Mouse (Mus musculus): ENCODE results near the gene Cttnbp2.

- no peak for TF ChIP-seq POLR2A (IDR thresholded peaks at IDR 0.05; ENCODE audit: low read depth, low read length)
- no peak for TF ChIP-seq CTCF (conservative IDR thresholded peaks at IDR 0.05; ENCODE audit: insufficient read depth, insufficient read length, low read depth, low read length)
Measured at GRCm38 (mm10) chr6:18417866-18418454, 96.7 kb downstream of the Cttnbp2 start.

Data from kidney, adult 2 months (tissue).